Mouse (Mus musculus) heart, embryonic 14.5 days (tissue): Measurements from ENCODE around the gene Xab2. TPM values are rescaled to one million over a fixed set of nuclear protein-coding genes. Genes with fewer than 3 reads are reported as not detected.

Experiments
- ATAC-seq: fragments of 200-750 bp; cut with Nextera tagmentation; 2 replicates; pipeline ENCODE4 v1.8.0; 2017; ENCODE audit warnings: low read depth, moderate TSS enrichment; ENCODE audit not compliant: insufficient number of reproducible peaks, insufficient read depth, low FRiP score
- H3K27ac ChIP-seq, 2 experiments: fragments of 200-500 bp in 1 of 2; fragments of 300-500 bp in 1 of 2; sonication (generic) in 1 of 2; replicated peaks in 1 of 2; 2 replicates each; pipeline ENCODE4 v1.5.1; 2012 to 2014; ENCODE audit warnings: low read depth in 2 of 2, low read length in 2 of 2, control low read depth in 1 of 2, mild to moderate bottlenecking in 1 of 2, mixed read lengths in 1 of 2; ENCODE audit not compliant: control insufficient read depth in 1 of 2, insufficient read depth in 1 of 2
- H3K27me3 ChIP-seq: fragments of 300-500 bp; sonication (generic); 2 replicates; pipeline ENCODE4 v1.6.1; 2014; ENCODE audit warnings: mild to moderate bottlenecking, low read length, control low read depth; ENCODE audit not compliant: control insufficient read depth, insufficient read depth
- H3K36me3 ChIP-seq: fragments of 300-500 bp; sonication (generic); 2 replicates; pipeline ENCODE4 v1.6.1; 2014; ENCODE audit warnings: mild to moderate bottlenecking, control low read depth, low read length, mixed read lengths; ENCODE audit not compliant: control insufficient read depth, insufficient read depth
- H3K4me1 ChIP-seq, 2 experiments: fragments of 200-500 bp in 1 of 2; fragments of 300-500 bp in 1 of 2; sonication (generic) in 1 of 2; 2 replicates each; pipeline ENCODE4 v1.6.1; 2012 to 2014; ENCODE audit warnings: low read length in 2 of 2, control low read depth in 1 of 2, mixed read lengths in 1 of 2; ENCODE audit not compliant: control insufficient read depth in 2 of 2, insufficient read depth in 2 of 2
- H3K4me2 ChIP-seq: fragments of 300-500 bp; sonication (generic); 2 replicates; pipeline ENCODE4 v1.6.1; 2014; ENCODE audit warnings: mild to moderate bottlenecking, low read length
- H3K4me3 ChIP-seq, 2 experiments: fragments of 200-500 bp in 1 of 2; fragments of 300-500 bp in 1 of 2; sonication (generic) in 1 of 2; 2 replicates each; pipeline ENCODE4 v1.5.1; 2012 to 2014; ENCODE audit warnings: low read length in 2 of 2, mild to moderate bottlenecking in 2 of 2, control low read depth in 1 of 2, low read depth in 1 of 2, moderate library complexity in 1 of 2; ENCODE audit not compliant: control insufficient read depth in 1 of 2, insufficient read depth in 1 of 2
- H3K9ac ChIP-seq: fragments of 300-500 bp; sonication (generic); 2 replicates; pipeline ENCODE4 v1.6.1; 2014; ENCODE audit warnings: mild to moderate bottlenecking, low read length
- H3K9me3 ChIP-seq: fragments of 300-500 bp; sonication (generic); 2 replicates; pipeline ENCODE4 v1.6.1; 2016; ENCODE audit warnings: low read length, control low read depth; ENCODE audit not compliant: control insufficient read depth
- WGBS: fragments of 180-500 bp; shearing (Covaris S2); extraction: QIAGEN DNeasy Blood & Tissue Kit; methylation state at CpG from one replicate; pipeline ENCODE4 v1.1.7; 2014; 5-methylcytosine and 5-hydroxymethylcytosine counted together
- polyA plus RNA-seq: library from polyadenylated mRNA; unstranded; fragments of >200 nt; fragmentation: Nextera tagmentation; extraction: Ambion mirVana; gene quantifications from 2 replicates; pipeline ENCODE4 v1.2.1, GENCODE M21; 2014

Xab2 gene
- polyA plus RNA-seq, 1 experiment from 2014 or later = 30.9 TPM

DNA sequence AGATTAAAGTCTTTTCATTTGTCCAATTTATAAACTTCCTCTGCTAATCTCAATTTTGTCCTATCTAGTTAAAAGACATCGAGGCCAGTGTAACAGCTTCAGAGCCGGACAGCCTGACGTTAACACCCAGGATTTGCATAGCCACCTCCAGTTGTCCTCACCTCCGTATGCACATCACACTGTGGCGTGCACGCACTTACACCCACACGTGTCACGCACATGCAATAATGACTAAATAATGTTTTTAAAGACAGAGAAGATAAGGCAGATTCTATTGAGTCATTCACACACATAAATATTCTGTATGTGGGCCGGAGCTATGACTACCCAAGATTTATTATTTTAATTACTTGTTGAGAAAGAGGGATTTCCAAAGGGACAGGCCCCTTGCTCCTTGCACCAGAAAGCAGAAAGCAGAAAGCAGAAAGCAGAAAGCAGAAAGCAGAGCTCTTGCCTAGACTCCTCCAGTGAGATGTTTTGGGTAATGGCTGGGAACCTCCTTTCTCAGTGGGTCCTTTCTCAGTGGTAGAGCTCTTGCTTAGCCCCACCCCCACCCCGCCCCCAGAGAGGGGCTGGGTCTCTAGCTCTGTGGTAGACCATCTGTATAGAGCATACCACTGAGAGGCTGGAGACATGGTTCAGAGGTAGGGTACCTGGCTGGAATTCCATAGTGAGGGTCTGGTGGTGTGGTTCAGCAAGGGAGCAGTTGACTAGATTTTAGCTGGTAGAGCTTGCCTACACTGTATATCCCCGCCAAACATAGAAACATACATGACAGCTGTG, 33.8 kb upstream of the Xab2 start:
- WGBS = 65% methylated on average over 11 of the region's 11 CpGs
- ATAC-seq = no peak
- H3K27ac ChIP-seq = no peak overlapping the region
- no peaks in the 10 kb centered on the region for H3K27me3 ChIP-seq
- no peaks in the 10 kb centered on the region for H3K4me1 ChIP-seq
- no peak overlapping the region for H3K4me3 ChIP-seq
- H3K36me3 ChIP-seq = no peaks in the 10 kb centered on the region
- no peak overlapping the region for H3K4me2 ChIP-seq
- no peaks in the 10 kb centered on the region for H3K9me3 ChIP-seq
- no peak overlapping the region for H3K9ac ChIP-seq

DNA sequence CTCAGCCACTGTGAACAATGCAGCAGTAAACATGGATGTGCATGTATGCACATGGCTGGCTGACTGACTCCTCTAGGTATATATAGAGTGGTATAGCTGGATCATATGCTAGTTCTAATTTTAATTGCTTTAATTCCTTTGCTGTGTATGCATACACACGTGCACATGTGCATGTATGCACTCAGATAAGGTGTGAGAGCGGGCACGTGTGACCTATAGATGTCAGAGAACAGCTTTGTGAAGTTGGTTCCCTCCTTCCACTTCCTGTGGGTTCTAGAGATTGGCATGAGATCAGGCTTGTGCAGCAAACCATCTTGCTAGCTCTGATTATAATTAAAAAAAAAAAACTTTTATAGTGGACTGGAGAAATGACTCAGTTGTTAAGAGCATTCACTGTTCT, 31.7 kb upstream of the Xab2 start:
- H3K9me3 ChIP-seq = no peaks in the 10 kb centered on the region
- no peaks in the 10 kb centered on the region for H3K36me3 ChIP-seq
- ATAC-seq = no peak
- no peak overlapping the region for H3K4me3 ChIP-seq
- WGBS = 61% methylated on average over 3 of the region's 3 CpGs
- no peaks in the 10 kb centered on the region for H3K4me1 ChIP-seq
- H3K4me2 ChIP-seq = no peak overlapping the region
- H3K27ac ChIP-seq = no peak overlapping the region
- no peak overlapping the region for H3K9ac ChIP-seq
- no peaks in the 10 kb centered on the region for H3K27me3 ChIP-seq

DNA sequence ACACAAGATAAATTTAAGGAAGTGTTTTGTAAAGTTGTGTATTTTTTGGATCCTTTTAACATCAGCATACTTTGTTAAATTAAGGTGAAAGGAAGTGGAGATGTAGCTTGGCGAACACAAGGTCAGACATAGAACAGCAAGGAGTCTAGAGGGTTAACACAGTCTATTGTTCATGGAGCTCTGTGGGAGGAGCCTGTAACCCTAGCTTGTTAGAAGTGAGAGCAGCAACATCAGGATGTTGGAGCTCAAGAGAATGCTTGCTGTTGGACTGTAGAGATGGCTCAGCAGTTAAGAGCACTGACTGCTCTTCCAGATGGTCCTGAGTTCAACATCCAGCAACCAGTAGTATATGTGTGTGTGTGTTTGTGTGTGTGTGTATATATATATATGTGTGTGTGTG, 27.9 kb upstream of the Xab2 start:
- Histone ChIP-seq H3K4me3 (no peak overlapping the region), H3K9me3 (no peaks in the 10 kb centered on the region), H3K4me2 (0 out of 2 replicates have a peak overlapping the region, but pooled peaks have one; percentile 13), H3K4me1 (no peaks in the 10 kb centered on the region), H3K27me3 (no peaks in the 10 kb centered on the region), H3K27ac (no peak overlapping the region), H3K36me3 (no peaks in the 10 kb centered on the region), H3K9ac (no peak overlapping the region)
- WGBS = 41% methylated on average over 1 of the region's 1 CpGs
- no peak for ATAC-seq

DNA sequence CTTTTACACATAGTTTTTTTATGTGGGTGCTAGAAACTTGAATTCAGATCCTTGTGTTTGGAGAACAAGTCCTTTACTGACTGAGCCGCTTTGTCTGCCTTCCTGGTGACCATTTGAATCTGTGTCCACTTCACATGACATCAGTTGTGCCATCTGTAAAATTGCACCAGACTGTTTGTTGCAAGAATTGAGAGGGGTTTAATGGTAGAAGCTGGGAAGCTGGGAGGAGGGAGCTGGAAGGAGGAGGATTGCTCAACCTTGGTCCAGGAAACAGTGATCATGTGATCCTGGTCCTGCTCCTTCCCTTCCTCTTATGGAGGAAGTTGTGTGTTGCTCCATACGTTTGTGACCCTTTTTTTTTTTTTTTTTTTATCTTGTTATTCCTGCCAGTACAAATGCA, 27.2 kb upstream of the Xab2 start:
- no peak overlapping the region for H3K4me2 ChIP-seq
- 56% methylated on average over 2 of the region's 2 CpGs for WGBS

DNA sequence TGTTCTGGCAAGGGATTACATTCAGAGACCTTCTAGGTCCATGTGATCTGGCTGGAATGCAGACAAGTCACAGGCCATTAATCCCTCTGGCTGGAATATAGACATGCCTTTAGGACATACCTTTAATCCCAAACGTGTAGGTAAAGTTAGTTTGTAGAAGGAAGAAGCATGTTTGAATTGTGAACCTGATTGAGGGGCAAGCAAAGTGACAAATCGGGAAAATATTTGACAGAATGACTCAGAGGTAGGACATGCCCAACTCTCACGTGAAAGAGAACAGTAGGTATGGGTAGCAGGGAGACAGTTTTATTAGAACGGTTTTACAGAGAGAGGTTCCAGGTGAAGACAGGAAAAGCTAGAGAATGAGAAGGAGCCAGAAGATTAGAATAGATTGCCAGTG, 26.4 kb upstream of the Xab2 start:
- WGBS = 66% methylated on average over 4 of the region's 4 CpGs
- no peak overlapping the region for H3K27ac ChIP-seq
- no peaks in the 10 kb centered on the region for H3K4me1 ChIP-seq
- H3K36me3 ChIP-seq = no peaks in the 10 kb centered on the region
- no peak overlapping the region for H3K4me3 ChIP-seq
- H3K27me3 ChIP-seq = no peaks in the 10 kb centered on the region
- ATAC-seq = no peak
- no peak overlapping the region for H3K9ac ChIP-seq
- no peak overlapping the region for H3K4me2 ChIP-seq
- H3K9me3 ChIP-seq = no peaks in the 10 kb centered on the region

More for the DNA sequence above, 27.2 kb upstream of the Xab2 start:
- Histone ChIP-seq H3K4me1 (no peaks in the 10 kb centered on the region), H3K27ac (no peak overlapping the region), H3K36me3 (no peaks in the 10 kb centered on the region), H3K9me3 (no peaks in the 10 kb centered on the region), H3K9ac (no peak overlapping the region), H3K27me3 (no peaks in the 10 kb centered on the region), H3K4me3 (no peak overlapping the region)
- no peak for ATAC-seq

DNA sequence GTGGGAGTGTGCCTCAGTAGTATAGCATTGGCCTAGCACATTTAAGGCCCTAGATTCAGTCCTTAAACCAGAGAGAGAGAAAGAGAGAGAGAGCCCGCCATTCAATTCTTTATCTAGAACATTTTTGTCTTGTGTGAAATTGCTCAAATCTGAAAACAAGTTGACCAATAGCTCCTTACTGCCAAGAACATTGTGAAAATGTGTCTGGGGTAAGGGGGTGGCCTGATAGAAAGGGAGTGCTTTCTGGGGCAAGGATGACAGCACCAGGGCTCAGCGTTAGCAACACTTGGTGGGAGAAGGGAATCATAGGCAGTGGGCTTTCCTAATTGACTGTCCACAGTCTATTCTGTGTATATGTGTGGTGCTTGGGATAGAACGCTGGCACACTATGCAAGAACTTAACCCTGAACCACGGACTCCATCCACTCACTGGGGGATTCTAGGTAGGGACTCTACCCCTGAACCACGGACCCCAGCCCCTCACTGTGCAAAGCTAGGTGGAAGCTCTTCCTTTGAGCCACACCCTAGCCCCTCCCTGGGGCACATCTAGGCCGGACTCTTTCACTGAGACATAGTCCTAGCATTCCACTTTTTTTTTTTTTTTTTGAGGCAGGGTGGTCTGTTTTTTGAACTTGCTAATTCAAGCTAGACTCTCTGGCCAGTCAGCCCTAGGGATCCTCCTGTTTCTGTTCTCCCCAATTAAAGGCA, 25.9 kb upstream of the Xab2 start:
- WGBS = 73% methylated on average over 6 of the region's 6 CpGs
- H3K9me3 ChIP-seq = no peaks in the 10 kb centered on the region
- H3K4me2 ChIP-seq = no peak overlapping the region
- no peak overlapping the region for H3K9ac ChIP-seq
- H3K36me3 ChIP-seq = no peaks in the 10 kb centered on the region
- H3K4me1 ChIP-seq = no peaks in the 10 kb centered on the region
- no peak overlapping the region for H3K27ac ChIP-seq
- no peak for ATAC-seq
- H3K4me3 ChIP-seq = no peak overlapping the region
- H3K27me3 ChIP-seq = no peaks in the 10 kb centered on the region

DNA sequence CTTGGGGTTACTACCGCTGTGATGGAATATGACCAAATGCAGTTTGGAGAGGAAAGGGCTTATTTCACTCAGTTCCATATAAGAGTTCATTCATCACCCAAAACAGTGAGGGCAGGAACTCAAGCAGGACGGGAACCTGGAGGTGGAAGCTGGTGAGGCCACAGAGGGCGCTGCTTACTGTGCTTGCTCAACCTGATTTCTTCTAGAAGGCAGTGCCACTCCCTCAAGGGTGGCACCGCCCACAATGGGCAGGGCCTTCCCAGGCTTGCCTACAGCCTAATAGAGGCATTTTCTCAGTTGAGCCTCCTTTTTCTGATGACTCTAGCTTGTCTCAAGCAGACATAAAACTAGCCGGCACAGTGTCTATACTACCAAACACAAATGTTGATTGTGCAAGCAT, 24.7 kb upstream of the Xab2 start:
- 23% methylated on average over 5 of the region's 5 CpGs for WGBS
- Histone ChIP-seq H3K4me1 (no peaks in the 10 kb centered on the region), H3K27me3 (no peaks in the 10 kb centered on the region), H3K9ac (no peak overlapping the region), H3K36me3 (peaks cover 8% of the 10 kb centered on the region; the same call in 1 of the 2 replicates), H3K9me3 (no peaks in the 10 kb centered on the region), H3K27ac (no peak overlapping the region), H3K4me2 (no peak overlapping the region), H3K4me3 (no peak overlapping the region)
- no peak for ATAC-seq
